Mouse (Mus musculus): ENCODE data around the gene Tmub2.

DNA sequence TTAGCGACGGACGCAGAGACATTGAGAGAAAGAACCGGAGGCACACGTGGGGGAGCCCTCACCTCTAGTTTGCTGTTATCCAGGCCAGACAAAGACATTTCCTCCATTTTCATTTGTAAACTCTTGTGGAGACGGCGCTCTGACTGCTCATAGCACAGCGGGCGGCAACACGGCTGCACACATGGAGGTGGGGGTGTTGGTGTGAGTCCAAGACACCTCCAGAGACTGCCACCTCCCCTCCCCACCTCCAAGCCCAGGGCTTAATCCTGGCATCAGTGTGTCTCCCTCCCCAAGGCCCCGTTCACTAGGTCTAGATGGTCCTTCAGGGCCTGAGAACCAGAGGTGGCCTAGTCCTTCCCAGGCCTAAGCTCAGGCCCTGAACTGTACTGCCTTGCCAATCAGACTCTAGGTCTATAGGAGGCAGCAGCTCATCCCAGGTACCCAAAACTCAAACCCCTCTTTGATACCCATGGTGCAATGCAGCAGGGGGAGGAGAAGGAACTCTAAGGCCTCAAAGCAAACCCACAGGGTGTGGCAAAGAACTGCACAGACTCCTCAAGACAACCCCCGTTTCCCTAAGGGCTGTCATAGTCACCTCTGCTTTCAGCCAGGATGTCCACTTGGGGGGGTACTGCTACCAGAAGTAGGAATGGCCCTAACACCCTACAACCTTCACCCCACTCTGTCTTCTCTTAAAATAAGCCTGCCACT lies 10.3 kb downstream of the Tmub2 start:
- TF ChIP-seq GATA1 (IDR thresholded peaks at IDR 0.05; ENCODE audit: borderline replicate concordance, low read length) (no peak), FLI1 (IDR thresholded peaks at IDR 0.05; ENCODE audit: low read length) (no peak)
